Mouse (Mus musculus) Patski (cell line): ENCODE data around the gene Slitrk3. TPM values are rescaled to one million over a fixed set of nuclear protein-coding genes. Genes with fewer than 3 reads are reported as not detected.
"Not testable (repeated sequence)": the region's sequence is repeated elsewhere in the genome, so short reads cannot be mapped to it uniquely, and the experiment has no call there.

Source experiments
- ATAC-seq: fragments of 100-300 bp; one replicate; pipeline ENCODE4 v1.8.0; 2021
- CTCF ChIA-PET: fragments of 350-600 bp; sonication (Branson Sonifier 250); formaldehyde crosslinking; loops from one replicate; lab custom pipeline; 2022; ENCODE audit warnings: inconsistent platforms; lab: Charles Lee
- POLR2A ChIA-PET: fragments of 350-600 bp; sonication (Branson Sonifier 250); formaldehyde crosslinking; loops from one replicate; lab custom pipeline; 2022; ENCODE audit warnings: antibody characterized with exemption, inconsistent platforms; lab: Charles Lee
- DNase-seq: peaks from one replicate; pipeline ENCODE4 v3.0.0-alpha.2; 2011; ENCODE audit warnings: low read depth, low spot score
- H3K27me3 ChIP-seq: fragments of 371-371 bp; one replicate; pipeline ENCODE4 v1.5.1; 2021
- CTCF ChIP-seq: fragments of 100-300 bp; IDR thresholded peaks from one replicate; pipeline ENCODE4 v1.5.1; 2021
- in situ Hi-C: fragments of 300-500 bp; cut with MboI; formaldehyde crosslinking; loops from 3 replicates; pipeline ENCODE4 v1.11.1; 2018; ENCODE audit warnings: low pct_unique_long_range_greater_than_20kb, mixed read lengths
- polyA plus RNA-seq: library from polyadenylated mRNA; unstranded; gene quantifications from one replicate; pipeline ENCODE4 v1.2.3, GENCODE M21; 2021

The Slitrk3 gene
- polyA plus RNA-seq: not detected

GRCm38 (mm10) chr3:73057197-73057811 is at the start of gene Slitrk3:
Slitrk3 (minus strand) TSS chr3:73057803.
- H3K27me3 ChIP-seq: peaks cover 42% of the 10 kb centered on the region
- TF ChIP-seq CTCF: no peak
- in situ Hi-C loops: no loop called here
- DNase-seq (no peak), ATAC-seq (no peak)
- POLR2A ChIA-PET: no interaction called here
- CTCF ChIA-PET: no interaction called here

- H3K27me3 ChIP-seq, ATAC-seq, POLR2A ChIA-PET, in situ Hi-C loops, DNase-seq: not testable (repeated sequence)
- CTCF ChIA-PET: interaction anchor here (2.4 kb wide), 1 partner anchor 9 kb away, joined by 6 read pairs; no protein-coding TSS in a partner anchor
Observed at GRCm38 (mm10) chr3:73094445-73094844, 36.8 kb upstream of the Slitrk3 start.

- in situ Hi-C loops: no loop called here
- DNase-seq (no peak), ATAC-seq (no peak)
- H3K27me3 ChIP-seq: no peaks in the 10 kb centered on the region
- CTCF ChIA-PET: no interaction called here
- no peak for TF ChIP-seq CTCF
- POLR2A ChIA-PET: no interaction called here
Observed at GRCm38 (mm10) chr3:73084620-73085019, 27.0 kb upstream of the Slitrk3 start.

- TF ChIP-seq CTCF: peak; percentile 90
- CTCF ChIA-PET: interaction anchor here (0.8 to 1.7 kb wide), 6 partner anchors 10 to 71 kb away, joined by 3 to 7 read pairs (median 4); no protein-coding TSS in a partner anchor
- in situ Hi-C loops: no loop called here
- H3K27me3 ChIP-seq: peaks cover 16% of the 10 kb centered on the region
- ATAC-seq (peak; percentile 92), DNase-seq (no peak)
- POLR2A ChIA-PET: interaction anchor here (0.7 to 0.8 kb wide), 2 partner anchors 15 to 273 kb away, joined by 3 to 5 read pairs; no protein-coding TSS in a partner anchor
Observed at GRCm38 (mm10) chr3:73065823-73066755, 8.5 kb upstream of the Slitrk3 start.

- peaks cover 34% of the 10 kb centered on the region for H3K27me3 ChIP-seq
- POLR2A ChIA-PET: no interaction called here
- CTCF ChIA-PET: no interaction called here
- ATAC-seq: no peak
- no peak for TF ChIP-seq CTCF
- DNase-seq: no peak
- in situ Hi-C loops: no loop called here
Observed at GRCm38 (mm10) chr3:73058190-73058589, 587 bp upstream of the Slitrk3 start.

GRCm38 (mm10) chr3:73056492-73057196 is 959 bp downstream of the Slitrk3 start:
- no peak for TF ChIP-seq CTCF
- H3K27me3 ChIP-seq: peaks cover 45% of the 10 kb centered on the region
- no peak for ATAC-seq
- DNase-seq: no peak
- ChIA-PET CTCF (no interaction called here), POLR2A (no interaction called here)
- in situ Hi-C loops: no loop called here

- ChIA-PET CTCF (no interaction called here), POLR2A (no interaction called here)
- H3K27me3 ChIP-seq: peaks cover 49% of the 10 kb centered on the region
- TF ChIP-seq CTCF: no peak
- DNase-seq (no peak), ATAC-seq (no peak)
- in situ Hi-C loops: no loop called here
Observed at GRCm38 (mm10) chr3:73056044-73056438, 1.6 kb downstream of the Slitrk3 start.

- ATAC-seq (no peak), DNase-seq (no peak)
- POLR2A ChIA-PET: no interaction called here
- in situ Hi-C loops: no loop called here
- CTCF ChIA-PET: interaction anchor here (0.7 to 1.1 kb wide), 2 partner anchors 9 to 15 kb away, joined by 3 read pairs; no protein-coding TSS in a partner anchor
- peaks cover 54% of the 10 kb centered on the region for H3K27me3 ChIP-seq
- TF ChIP-seq CTCF: no peak
Observed at GRCm38 (mm10) chr3:73055399-73056043, 2.1 kb downstream of the Slitrk3 start.

- in situ Hi-C loops: no loop called here
- DNase-seq (no peak), ATAC-seq (peak; percentile 12)
- H3K27me3 ChIP-seq: peaks cover 44% of the 10 kb centered on the region
- TF ChIP-seq CTCF: no peak
- POLR2A ChIA-PET: no interaction called here
- CTCF ChIA-PET: interaction anchor here (2.0 kb wide), 1 partner anchor 13 kb away, joined by 5 read pairs; no protein-coding TSS in a partner anchor
Observed at GRCm38 (mm10) chr3:73053451-73053931, 4.1 kb downstream of the Slitrk3 start.

- ChIA-PET POLR2A (no interaction called here), CTCF (interaction anchor here (0.7 to 1.5 kb wide), 3 partner anchors 9 to 37 kb away, joined by 3 read pairs; no protein-coding TSS in a partner anchor)
- peak; percentile 93 for TF ChIP-seq CTCF
- peak; percentile 74 for ATAC-seq
- peaks cover 17% of the 10 kb centered on the region for H3K27me3 ChIP-seq
- in situ Hi-C loops: no loop called here
- peak; percentile 22 for DNase-seq
Observed at GRCm38 (mm10) chr3:73046248-73046647, 11.4 kb downstream of the Slitrk3 start.
